Mouse (Mus musculus) heart, adult 8-10 months (tissue): ENCODE measurements at regions not wholly inside any gene's neighbourhood (a gene's known extent, or its start where the extent isn't known, plus 50 kb on each side); places are given as distances from the start of the nearest gene placed in this dataset.

ENCODE experiments used
- DNase-seq: peaks from one replicate; pipeline ENCODE4 v3.0.0; 2022; ENCODE audit warnings: low spot score

DNA sequence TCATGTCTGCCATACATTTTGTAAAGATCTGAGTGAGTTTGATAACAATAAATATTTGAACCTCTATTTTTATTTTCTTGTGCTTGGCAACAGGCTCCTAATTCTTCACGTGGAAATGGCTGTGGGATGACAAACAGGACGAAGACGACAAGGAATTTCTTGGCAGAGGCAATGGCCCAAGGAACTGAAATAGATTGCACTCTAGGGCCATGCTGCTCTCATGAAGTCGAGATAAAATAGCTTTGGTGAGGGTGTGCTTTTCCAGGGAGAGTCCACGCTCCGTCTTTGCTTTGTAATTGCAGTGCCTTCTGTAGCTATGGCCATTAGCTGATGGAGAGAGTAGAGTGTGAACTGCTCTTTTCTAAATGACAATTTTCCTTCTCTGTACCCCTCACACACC lies 50.9 kb upstream of the 1810046K07Rik start:
- DNase-seq = no peak

GRCm38 (mm10) chr9:51393921-51394320 lies 65.2 kb upstream of the 1810046K07Rik start:
- no peak for DNase-seq

DNA sequence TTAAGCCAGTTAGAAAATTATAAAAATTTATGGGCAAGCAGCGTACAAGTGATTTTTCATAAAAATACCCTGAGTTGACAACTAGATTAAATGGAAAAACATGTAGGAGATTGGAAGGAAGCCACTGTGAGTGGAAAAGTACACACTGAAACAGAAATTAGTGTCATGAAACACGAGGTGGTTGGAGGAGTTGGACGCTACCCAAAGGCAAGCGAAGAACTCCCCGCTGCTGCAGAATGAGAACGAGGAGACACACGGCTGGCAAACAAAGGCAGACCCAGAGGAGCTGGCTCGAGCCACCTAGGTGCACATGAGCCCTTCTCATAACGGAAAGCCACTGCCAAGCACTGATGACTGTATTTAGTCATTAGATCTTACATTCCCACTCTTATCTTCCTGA lies 65.7 kb upstream of the 1810046K07Rik start:
- peak; percentile 65 for DNase-seq

DNA sequence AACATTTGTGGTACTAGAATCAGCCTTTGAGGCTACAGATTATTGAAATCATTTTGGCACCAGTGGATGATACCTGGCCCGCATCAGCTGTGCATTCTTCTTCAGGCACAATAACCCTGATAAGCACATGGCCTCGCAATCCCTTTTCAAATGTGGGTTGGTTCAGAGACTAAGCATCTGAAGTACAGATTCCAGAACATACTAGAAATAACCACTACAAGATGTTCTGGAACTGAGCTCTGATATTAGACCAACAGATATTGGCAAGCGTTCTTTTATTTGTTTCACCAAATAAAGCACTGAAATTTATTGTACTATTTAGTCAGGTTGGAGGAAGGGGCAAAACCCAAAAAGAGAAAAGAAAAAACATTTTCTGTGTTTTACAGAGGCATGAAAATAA lies 68.1 kb upstream of the 1810046K07Rik start:
- no peak for DNase-seq

DNA sequence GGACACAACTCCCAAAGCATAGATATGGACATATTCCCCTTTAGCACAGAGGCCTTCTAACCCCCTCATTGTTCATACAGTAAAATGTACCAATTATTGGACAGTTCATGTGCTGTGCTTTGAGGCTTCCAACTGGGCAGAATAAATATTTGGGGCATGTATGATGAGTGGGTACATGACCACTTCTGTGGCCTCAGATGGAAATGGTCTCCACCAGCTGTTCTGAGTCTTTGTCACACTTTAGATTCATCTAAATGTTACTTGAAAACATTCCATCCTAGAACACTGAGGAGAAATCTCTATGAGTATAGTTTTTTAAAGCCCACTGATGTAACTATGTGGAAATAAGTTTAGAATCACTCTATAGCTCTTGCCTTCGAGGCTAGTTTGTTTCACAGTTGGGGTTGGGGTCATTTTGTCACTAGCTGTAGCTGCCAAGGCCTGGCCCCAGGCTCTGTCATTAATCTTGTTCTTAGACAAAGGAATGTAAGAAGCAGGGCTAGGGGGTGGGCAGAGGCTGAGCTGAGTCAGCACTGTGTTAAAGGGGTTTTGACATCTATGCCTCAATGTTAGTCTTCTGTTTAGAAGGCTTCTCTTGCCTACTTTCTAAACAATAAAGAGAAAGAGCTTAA lies 69.0 kb upstream of the 1810046K07Rik start:
- DNase-seq = no peak

DNA sequence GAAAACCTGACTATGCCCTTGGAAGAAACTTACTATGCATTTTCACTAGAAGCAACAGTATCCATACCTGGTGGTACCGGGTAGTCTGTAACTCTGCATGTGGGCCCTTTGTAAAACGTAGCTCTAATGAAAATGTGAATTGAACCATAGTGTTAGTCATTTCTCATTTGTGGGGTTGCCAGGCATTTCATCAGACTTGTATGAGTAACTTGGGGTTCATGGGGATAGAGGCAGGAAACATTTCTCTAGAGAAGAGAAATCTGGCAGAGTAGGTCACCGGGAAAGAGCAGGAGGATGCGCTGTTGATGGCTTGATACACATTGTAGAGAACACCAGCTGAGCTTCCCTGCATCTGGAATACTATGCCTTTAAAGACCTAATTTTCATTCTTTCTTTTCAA lies 70.2 kb upstream of the 1810046K07Rik start:
- no peak for DNase-seq

DNA sequence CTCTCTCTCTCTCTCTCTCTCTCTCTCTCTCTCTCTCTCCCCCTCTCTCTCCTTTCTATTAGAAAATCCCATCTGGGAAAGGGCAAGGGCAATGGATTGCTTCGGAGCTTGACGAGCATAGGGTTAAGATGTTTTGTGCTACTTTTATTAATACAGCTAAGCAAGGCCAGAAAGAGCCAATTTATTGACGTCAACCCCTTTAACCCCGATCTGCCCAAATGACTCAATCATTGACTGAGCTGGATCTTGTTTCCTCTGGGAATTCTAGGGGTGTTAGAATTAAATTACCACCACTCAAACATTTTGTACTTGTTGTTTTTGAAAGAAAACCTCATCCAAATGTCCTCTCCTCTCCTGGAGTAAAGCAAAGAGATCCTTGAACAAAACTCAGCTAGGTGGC lies 70.6 kb upstream of the 1810046K07Rik start:
- DNase-seq = no peak

- no peak for DNase-seq
Measured at GRCm38 (mm10) chr9:51401779-51402178, 73.1 kb upstream of the 1810046K07Rik start.

DNA sequence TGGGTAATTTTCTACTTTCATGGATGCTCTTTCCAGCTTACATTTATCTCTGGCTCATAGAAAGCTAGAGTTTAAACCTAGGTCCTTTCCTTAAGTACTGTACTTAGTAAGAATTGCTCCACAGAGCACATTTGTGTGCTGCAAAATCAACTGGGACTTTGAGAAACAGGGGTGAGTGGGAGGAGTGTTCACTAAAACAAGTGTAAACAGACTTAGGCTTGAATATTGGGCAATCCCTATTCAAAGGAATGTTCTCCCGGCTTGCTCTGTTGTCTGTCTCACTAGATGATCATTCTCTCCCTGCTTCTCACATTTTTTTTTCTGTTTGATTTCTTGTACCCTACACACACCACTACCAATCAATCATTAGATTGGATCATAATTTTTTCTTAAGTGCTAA lies 79.3 kb upstream of the 1810046K07Rik start:
- DNase-seq = no peak

DNA sequence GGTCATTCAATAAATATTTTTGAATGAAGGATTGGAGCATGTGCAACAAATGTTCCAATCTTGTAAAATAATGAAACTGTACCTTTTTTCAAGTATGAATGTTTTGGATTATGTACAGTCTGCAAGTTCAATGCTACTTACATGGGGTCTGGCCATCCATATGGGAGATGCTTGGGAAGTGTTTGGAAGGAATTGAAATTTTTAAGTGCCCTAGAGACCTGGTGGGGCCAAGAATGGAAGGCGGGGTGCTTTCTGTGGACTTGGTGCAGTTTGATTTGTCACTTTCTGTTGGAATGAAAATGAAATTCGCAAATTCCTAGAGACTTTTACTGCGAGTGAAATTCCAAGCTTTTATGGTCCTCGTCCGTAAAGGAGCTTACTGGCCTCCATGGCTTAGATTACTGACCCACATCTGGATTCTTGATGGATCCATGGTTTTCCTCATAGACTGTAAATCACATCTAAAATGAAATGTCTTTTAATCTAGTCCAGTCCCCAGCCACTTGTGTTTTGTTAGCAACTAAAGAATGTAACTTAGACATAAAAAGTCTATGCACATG lies 90.3 kb upstream of the 1810046K07Rik start:
- no peak for DNase-seq

GRCm38 (mm10) chr9:51422553-51422952 lies 93.8 kb upstream of the 1810046K07Rik start:
- no peak for DNase-seq

DNA sequence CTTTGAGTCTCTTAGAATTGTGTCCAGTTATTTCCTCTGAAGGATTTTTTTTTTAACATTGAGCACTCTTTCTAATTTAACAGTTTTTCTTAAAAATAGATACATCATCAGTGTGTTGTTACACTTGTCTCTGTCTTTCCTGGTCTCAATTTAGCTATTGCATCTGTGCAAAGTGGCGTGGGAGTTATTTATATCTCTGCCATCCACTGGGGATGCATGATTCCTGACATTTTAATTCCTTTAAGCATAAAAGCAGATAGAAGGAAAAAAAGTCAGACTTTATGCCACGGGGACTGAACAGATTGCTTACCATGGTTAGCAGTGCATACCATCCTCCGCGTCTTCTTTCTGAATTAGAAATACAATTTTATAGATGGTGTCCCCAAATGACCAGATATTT lies 94.6 kb upstream of the 1810046K07Rik start:
- DNase-seq = no peak

- DNase-seq = no peak
Measured at GRCm38 (mm10) chr9:51430426-51430825, 101.7 kb upstream of the 1810046K07Rik start.

DNA sequence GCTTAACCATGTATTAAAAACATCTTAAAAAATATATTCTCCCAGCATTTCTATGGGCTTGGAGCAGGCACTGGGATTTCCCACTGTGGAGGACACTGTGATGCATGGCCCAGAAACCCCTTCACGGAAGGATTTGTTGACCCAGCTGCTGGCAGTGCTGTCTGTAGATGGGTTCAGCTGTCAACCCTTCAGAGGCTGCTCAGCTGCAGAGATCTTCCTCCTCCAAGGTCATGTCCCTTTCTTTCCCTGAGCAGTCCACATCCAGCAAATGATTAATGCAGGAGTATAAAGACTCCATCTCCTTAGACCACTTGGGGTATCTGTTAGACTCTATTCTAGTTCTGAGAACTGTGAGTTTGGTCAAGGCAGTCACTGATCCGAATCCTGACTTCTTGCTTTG lies 108.4 kb upstream of the 1810046K07Rik start:
- no peak for DNase-seq

GRCm38 (mm10) chr9:51441773-51442381 lies 113.2 kb upstream of the 1810046K07Rik start:
- DNase-seq = no peak

- no peak for DNase-seq
Measured at GRCm38 (mm10) chr9:51455690-51456089, 127.0 kb upstream of the 1810046K07Rik start.

DNA sequence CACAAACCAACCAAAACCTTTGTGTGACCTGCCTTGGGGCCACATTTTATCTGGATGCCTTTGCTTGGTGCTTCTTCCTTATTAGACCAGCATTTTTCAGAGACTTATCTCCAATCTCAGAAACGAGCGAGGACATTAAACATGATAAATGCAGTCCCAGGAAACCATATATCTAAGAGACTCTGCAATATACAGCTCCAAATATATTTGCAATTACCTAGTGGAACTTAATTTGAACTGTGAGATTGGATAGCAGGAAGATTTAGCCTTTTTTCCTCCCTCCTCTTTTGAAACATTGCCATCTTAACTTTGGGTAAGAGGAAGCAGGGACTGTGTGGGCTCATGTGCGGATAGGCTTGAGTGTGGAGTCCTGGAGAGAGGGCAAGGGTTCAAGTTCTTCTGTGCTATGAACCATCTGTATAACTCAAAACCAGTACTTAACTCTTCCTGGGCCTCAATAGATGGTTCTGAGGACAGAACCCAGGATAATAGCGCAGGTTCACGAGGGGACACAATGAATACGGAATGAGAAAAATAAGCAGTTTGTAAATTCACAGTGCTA lies 133.8 kb upstream of the 1810046K07Rik start:
- DNase-seq = no peak

DNA sequence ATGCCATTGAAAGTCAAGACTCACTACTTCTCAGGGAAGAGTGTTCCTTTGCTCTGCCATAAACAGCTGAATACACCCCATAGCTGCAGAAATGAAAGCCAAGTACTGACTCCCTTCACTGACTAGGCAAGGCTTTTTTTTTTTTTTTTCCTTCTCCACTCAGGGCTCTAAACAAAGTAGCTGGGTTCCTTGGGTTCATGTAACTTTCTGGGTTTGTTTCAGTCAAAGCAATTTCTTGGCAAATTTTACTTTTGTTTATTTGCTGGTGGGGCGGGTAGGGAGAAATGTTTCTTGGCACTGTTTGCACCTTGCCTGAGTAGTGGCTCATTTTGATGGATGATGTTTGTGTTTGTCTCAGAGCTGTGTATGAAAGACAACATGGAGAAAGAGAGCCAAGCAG lies 141.3 kb upstream of the 1810046K07Rik start:
- DNase-seq = no peak

DNA sequence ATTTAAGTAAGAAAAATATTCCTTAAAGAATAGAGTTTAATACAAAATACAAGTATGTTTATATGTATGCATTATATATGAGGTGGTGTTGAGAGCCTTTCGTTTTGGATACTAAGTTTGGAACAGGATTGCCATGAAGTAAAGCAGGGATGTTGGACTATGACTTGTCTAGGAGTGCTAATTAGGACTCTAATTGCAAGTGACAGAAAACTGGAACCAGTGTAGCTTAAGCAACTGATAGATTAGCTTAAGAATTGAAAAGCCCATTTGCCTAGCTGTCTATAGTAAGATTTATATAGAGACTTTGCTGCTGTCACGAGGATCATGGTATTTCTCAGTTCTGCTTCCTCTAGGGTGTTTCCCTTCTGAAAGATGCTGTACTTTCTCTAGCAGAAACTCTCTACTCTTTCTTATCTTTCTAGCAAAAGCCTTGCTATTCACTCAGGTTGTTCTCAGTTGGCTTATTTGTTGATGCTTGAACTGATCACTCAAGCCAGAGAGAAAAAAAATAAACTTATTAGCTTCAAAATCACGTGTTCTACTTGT lies 147.9 kb upstream of the 1810046K07Rik start:
- no peak for DNase-seq

- no peak for DNase-seq
Measured at GRCm38 (mm10) chr9:51487840-51488239, 159.1 kb upstream of the 1810046K07Rik start.

DNA sequence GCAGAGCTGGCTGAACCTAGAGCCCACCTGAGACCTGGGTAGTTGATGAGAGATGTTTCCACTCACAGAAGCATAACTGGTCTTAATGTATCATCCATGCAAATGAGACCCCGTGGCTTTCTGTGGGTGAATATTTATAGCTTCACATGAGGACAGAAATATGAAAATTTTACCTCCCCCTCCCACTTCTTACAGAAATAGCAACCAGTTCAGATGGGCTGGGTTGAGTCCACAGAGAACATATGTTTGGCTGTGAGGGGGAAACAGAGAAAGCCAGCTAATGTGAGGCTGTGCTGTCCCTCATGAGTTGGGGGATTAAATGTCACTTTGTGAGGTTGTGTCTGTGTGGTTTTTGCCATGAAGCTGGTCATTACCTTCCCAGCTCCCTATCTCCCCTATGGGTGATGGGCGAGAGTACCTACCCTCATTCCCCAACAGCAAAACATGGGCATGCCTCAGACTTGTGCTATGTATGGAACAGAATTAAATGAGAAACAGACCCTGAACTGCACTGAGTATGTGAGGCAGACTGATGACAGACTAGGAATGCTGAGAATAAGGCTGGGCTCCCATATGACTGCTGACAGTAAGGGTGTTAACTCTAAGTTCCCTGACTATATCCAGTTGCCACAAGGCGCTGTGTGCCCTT lies 178.7 kb upstream of the 1810046K07Rik start:
- no peak for DNase-seq

DNA sequence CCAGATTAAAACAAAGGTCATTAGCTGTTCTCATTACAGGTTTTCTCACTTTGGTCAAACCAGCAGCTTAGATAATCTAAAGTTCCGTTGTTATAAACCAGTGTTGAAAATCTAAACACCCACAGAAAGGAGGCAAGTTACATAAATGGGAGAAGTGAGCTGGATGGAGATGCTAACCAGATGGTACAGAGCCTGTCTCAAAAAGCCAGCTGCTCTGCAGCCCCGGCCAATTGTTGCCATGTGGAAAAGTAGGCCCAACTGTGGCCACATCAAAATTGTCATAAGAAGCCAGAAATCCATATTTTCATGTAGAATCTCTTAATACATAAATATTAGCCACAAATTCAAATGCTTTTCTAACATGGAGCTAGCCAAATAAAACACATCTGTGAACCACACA lies 188.9 kb upstream of the 1810046K07Rik start:
- no peak for DNase-seq
